Mouse (Mus musculus): ENCODE results near the gene Btg3. TPM values are rescaled to one million over a fixed set of nuclear protein-coding genes. Genes with fewer than 3 reads are reported as not detected.

The Btg3 gene
- polyA plus RNA-seq, 1 experiment from 2014 or later = 40.0 TPM

Other genes with a start within 250 kb of the Btg3 start
- gene Cxadr, start 75.7 kb downstream of the Btg3 start, polyA plus RNA-seq (2016; fragmentation: Nextera tagmentation; extraction: Ambion mirVana) = 59.9 and 75.6 TPM in 2 replicates
- gene D16Ertd472e, start 199.5 kb upstream of the Btg3 start, polyA plus RNA-seq (2016; fragmentation: Nextera tagmentation; extraction: Ambion mirVana) = 19.3 and 21.5 TPM in 2 replicates